Mouse (Mus musculus): ENCODE measurements around the gene Nxnl2. TPM values are rescaled to one million over a fixed set of nuclear protein-coding genes. Genes with fewer than 3 reads are reported as not detected.

The Nxnl2 gene
- polyA plus RNA-seq, 1 experiment from 2014 or later, result 0.77 TPM

DNA sequence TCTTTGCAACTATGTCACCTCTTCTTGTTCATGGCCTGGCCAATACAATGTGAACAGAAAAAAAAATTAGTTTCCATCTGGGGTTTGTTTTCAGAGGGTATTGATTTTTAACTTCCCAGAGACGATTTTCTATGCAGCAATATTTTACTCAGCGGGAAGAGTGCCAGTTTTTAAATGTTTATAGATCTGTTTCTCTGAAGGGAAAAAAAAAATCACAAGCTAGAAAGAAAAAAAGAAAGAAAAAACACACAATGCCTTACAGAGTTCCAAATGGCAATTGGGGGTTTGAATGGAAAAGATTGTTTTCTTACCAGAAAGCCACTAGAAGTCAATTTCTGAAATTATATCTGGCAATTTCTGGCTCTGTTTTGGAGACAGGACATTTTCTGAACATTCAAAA, 43.9 kb downstream of the Nxnl2 start:
- H3K4me1 ChIP-seq (replicated peaks), result no peaks in the 10 kb centered on the region
- no peak overlapping the region for H3K27ac ChIP-seq
- H3K4me2 ChIP-seq, result no peak overlapping the region
- H3K9ac ChIP-seq, result no peak overlapping the region
- no peaks in the 10 kb centered on the region for H3K36me3 ChIP-seq
- no peak for ATAC-seq (ENCODE audit: low FRiP score)
- no peaks in the 10 kb centered on the region for H3K9me3 ChIP-seq
- 73% methylated on average over 2 of the region's 2 CpGs for WGBS
- H3K27me3 ChIP-seq, result no peaks in the 10 kb centered on the region
- no peak overlapping the region for H3K4me3 ChIP-seq

DNA sequence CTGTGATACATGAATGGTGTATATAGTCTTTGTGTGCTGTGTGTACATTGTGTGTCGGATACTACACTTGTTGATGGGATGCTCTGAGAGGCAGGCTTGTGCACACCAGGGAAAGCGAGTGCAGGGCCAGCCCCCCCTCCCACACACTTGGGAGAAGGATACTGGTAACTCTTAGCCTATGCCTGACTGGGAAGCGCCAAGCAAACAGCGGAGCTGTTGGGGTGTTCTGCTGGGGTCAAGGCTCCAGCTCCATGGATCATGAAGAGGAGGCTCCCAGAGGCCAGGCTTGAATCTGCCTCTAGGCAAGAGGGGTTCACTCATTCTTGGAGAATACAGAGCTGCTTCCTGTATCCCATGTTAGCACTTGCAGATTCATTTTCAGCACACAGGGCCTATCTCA, 50.1 kb downstream of the Nxnl2 start:
- 0 out of 2 replicates have a peak, but pooled peaks cover 6% of the 10 kb centered on the region for H3K4me1 ChIP-seq (replicated peaks)
- no peak overlapping the region for H3K9ac ChIP-seq
- H3K27ac ChIP-seq, result no peak overlapping the region
- no peaks in the 10 kb centered on the region for H3K27me3 ChIP-seq
- H3K9me3 ChIP-seq, result no peaks in the 10 kb centered on the region
- WGBS, result 85% methylated on average over 4 of the region's 4 CpGs
- no peaks in the 10 kb centered on the region for H3K36me3 ChIP-seq
- H3K4me3 ChIP-seq, result no peak overlapping the region
- H3K4me2 ChIP-seq, result no peak overlapping the region
- no peak for ATAC-seq (ENCODE audit: low FRiP score)

DNA sequence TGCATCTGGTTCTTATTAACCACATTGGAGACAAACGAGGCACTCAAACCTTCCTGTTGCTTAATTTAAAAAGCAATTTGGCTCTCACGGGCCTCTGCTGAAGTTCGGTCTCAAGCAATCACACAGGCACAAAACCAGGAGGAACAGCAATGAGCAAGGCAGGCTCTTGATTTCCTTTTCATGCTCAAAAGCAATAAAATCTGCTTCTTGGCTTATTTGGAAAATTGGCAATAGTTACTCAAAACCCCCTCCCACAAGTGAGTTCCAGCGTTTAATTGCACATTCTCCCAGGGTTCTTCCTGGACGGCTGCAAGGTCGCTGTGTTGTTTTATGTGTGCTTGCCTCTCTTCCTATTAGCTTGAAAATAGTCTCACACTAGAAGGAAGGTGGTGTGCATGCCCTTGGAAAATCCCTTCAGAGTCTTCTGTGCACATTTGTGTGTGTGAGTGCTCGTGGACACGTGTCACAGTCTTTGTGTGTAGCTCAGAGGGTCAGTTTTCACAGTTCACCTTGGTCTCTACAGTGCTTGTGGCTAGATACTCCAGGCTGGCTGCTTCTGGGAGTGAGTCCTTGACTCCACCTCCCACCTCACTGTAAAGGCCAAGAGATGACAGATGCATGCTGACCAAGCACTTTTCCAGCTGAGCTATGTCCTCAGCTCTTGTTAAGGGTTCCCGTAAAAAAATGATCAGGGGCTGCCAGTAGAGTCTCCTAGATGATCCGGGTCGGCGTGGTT, 50.8 kb downstream of the Nxnl2 start:
- H3K36me3 ChIP-seq, result no peaks in the 10 kb centered on the region
- no peak overlapping the region for H3K4me2 ChIP-seq
- H3K9ac ChIP-seq, result no peak overlapping the region
- no peaks in the 10 kb centered on the region for H3K27me3 ChIP-seq
- H3K4me1 ChIP-seq (replicated peaks), result 0 out of 2 replicates have a peak, but pooled peaks cover 6% of the 10 kb centered on the region
- no peak overlapping the region for H3K4me3 ChIP-seq
- 76% methylated on average over 12 of the region's 12 CpGs for WGBS
- no peaks in the 10 kb centered on the region for H3K9me3 ChIP-seq
- ATAC-seq (ENCODE audit: low FRiP score), result no peak
- H3K27ac ChIP-seq, result no peak overlapping the region

Small RNA genes lying within 50 kb of the gene (microRNA-seq; reads per million reads assigned to microRNA genes)
- not detected for gene Gm44341

Other genes starting within 250 kb of the Nxnl2 start
- gene Spin1, start 70.1 kb upstream of the Nxnl2 start, polyA plus RNA-seq (2015; fragmentation: Nextera tagmentation; extraction: Ambion mirVana), result 132 and 133 TPM in 2 replicates
- 14.1 TPM in 2 replicates for gene S1pr3, start 237.6 kb downstream of the Nxnl2 start, polyA plus RNA-seq (2015; fragmentation: Nextera tagmentation; extraction: Ambion mirVana)

Measured in hindbrain, embryonic 13.5 days (tissue).